Comparison of ENCODE assay signal across 8 mouse cellular contexts in the genomic region with DNA sequence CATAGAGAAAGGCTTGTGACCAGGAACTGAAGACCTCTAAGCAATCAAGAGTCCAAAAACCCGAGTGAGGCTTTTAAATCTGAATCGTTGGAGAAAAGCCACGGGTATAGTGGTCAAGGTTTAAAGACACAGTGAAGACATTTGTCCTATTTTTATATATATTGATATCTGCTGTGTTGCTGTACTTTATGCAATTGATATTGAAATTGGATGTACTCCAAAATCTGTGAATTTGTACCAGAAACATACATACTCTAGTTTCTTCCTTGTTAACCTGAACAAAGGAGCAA. TPM values are rescaled to one million over a fixed set of nuclear protein-coding genes. Genes with fewer than 3 reads are reported as not detected.
DNase-seq lines count a peak whose midpoint lies in the region; ATAC-seq lines count a peak whose summit lies in the region.

No protein-coding gene starts in this region.

- no peaks in the 10 kb centered on the region for H3K9me3 ChIP-seq in megakaryocyte, embryonic 14.5 days
- no peaks in the 10 kb centered on the region for H3K9me3 ChIP-seq in forebrain, embryonic 11.5 days (ENCODE audit: control insufficient read depth, low read length)
- no peaks in the 10 kb centered on the region for H3K9me3 ChIP-seq in limb, embryonic 13.5 days
- H3K9me3 ChIP-seq in stomach, embryonic 14.5 days (ENCODE audit: control insufficient read depth, low read depth, low read length): no peaks in the 10 kb centered on the region

- H3K4me2 ChIP-seq in forebrain, embryonic 11.5 days (ENCODE audit: low read depth, low read length, severe bottlenecking): peak overlapping the region; percentile 76
- H3K4me2 ChIP-seq in limb, embryonic 13.5 days (replicated peaks): peak overlapping the region; percentile 79
- peak overlapping the region; percentile 63 for H3K4me2 ChIP-seq in stomach, embryonic 14.5 days (replicated peaks; ENCODE audit: low read depth, low read length)

- no peaks in the 10 kb centered on the region for H3K27me3 ChIP-seq in megakaryocyte, embryonic 14.5 days (replicated peaks)
- no peaks in the 10 kb centered on the region for H3K27me3 ChIP-seq in forebrain, embryonic 11.5 days (ENCODE audit: control insufficient read depth, insufficient read depth, low read length)
- no peaks in the 10 kb centered on the region for H3K27me3 ChIP-seq in limb, embryonic 13.5 days
- H3K27me3 ChIP-seq in stomach, embryonic 14.5 days (ENCODE audit: control insufficient read depth, insufficient read depth, low read length): no peaks in the 10 kb centered on the region

- H3K4me1 ChIP-seq in megakaryocyte, embryonic 14.5 days: peaks cover 36% of the 10 kb centered on the region
- peaks cover 3% of the 10 kb centered on the region; the same call in 1 of the 2 replicates for H3K4me1 ChIP-seq in forebrain, embryonic 11.5 days (replicated peaks; ENCODE audit: control insufficient read depth, insufficient read depth, low read length)
- H3K4me1 ChIP-seq in limb, embryonic 13.5 days: peaks cover 13% of the 10 kb centered on the region
- H3K4me1 ChIP-seq in stomach, embryonic 14.5 days (ENCODE audit: control insufficient read depth, insufficient read depth, low read length): peaks cover 8% of the 10 kb centered on the region; the same call in 1 of the 2 replicates

- 16% methylated on average over 3 of the region's 3 CpGs for WGBS in forebrain, embryonic 11.5 days
- 5% methylated on average over 3 of the region's 3 CpGs for WGBS in limb, embryonic 13.5 days
- WGBS in stomach, embryonic 14.5 days: 5% methylated on average over 3 of the region's 3 CpGs

- H3K4me3 ChIP-seq in megakaryocyte, embryonic 14.5 days (replicated peaks): peak overlapping the region; percentile 92
- H3K4me3 ChIP-seq in forebrain, embryonic 11.5 days (ENCODE audit: low read depth, low read length): peak overlapping the region; percentile 72
- peak overlapping the region; percentile 74 for H3K4me3 ChIP-seq in limb, embryonic 13.5 days
- H3K4me3 ChIP-seq in stomach, embryonic 14.5 days (ENCODE audit: low read depth, low read length): peak overlapping the region; percentile 64

- no peak for ATAC-seq in megakaryocyte, adult 5-6 weeks (ENCODE audit: poor library complexity, severe bottlenecking)
- ATAC-seq in forebrain, embryonic 11.5 days (replicated peaks; ENCODE audit: low FRiP score): no peak
- ATAC-seq in limb, embryonic 13.5 days (ENCODE audit: low FRiP score, low read depth): no peak
- ATAC-seq in stomach, embryonic 14.5 days (ENCODE audit: insufficient number of reproducible peaks, insufficient read depth, low FRiP score, low read depth): no peak

- H3K36me3 ChIP-seq in megakaryocyte, embryonic 14.5 days (replicated peaks; ENCODE audit: low read length): peaks cover 16% of the 10 kb centered on the region
- H3K36me3 ChIP-seq in forebrain, embryonic 11.5 days (ENCODE audit: control insufficient read depth, insufficient read depth, low read length): no peaks in the 10 kb centered on the region
- H3K36me3 ChIP-seq in limb, embryonic 13.5 days: no peaks in the 10 kb centered on the region
- no peaks in the 10 kb centered on the region for H3K36me3 ChIP-seq in stomach, embryonic 14.5 days (ENCODE audit: control insufficient read depth, insufficient read depth, low read length)

- H3K9ac ChIP-seq in forebrain, embryonic 11.5 days (ENCODE audit: low read length): peak overlapping the region; percentile 79
- peak overlapping the region; percentile 79 for H3K9ac ChIP-seq in limb, embryonic 13.5 days
- H3K9ac ChIP-seq in stomach, embryonic 14.5 days (replicated peaks; ENCODE audit: low read depth, low read length): peak overlapping the region; percentile 47

- DNase-seq in forebrain, embryonic 11.5 days (ENCODE audit: low spot score): no peak
- DNase-seq in left cerebral cortex, adult 11 months (ENCODE audit: low spot score): no peak
- no peak for DNase-seq in cerebellum, postnatal 4 days (ENCODE audit: low spot score in 2 of 2)
- no peak for DNase-seq in natural killer cell, adult 2 months (ENCODE audit: low spot score in 2 of 2)

- no peak overlapping the region for H3K27ac ChIP-seq in forebrain, embryonic 11.5 days (ENCODE audit: low read depth, low read length)
- H3K27ac ChIP-seq in limb, embryonic 13.5 days: no peak overlapping the region
- H3K27ac ChIP-seq in stomach, embryonic 14.5 days (ENCODE audit: low read length): peak overlapping the region; percentile 34; the same call in 1 of the 2 replicates

RNA-seq across cellular contexts. Expression of a gene that starts 0.8 kb away (rescaled TPM):
- 9.7 and 15.1 TPM in 2 replicates for polyA plus RNA-seq in megakaryocyte, embryonic 14.5 days (2012; ENCODE audit: insufficient read depth, low replicate concordance)
- 90.6 and 99.8 TPM in 2 replicates for total RNA-seq in megakaryocyte, adult 5-6 weeks (2015)
- 94.3 and 133 TPM in 2 replicates for total RNA-seq in megakaryocyte, adult 5-6 weeks (2017)
- 56.6 and 61.0 TPM in 2 replicates for polyA plus RNA-seq in forebrain, embryonic 11.5 days (2014; fragmentation: Nextera tagmentation; extraction: Ambion mirVana)
- polyA plus RNA-seq in limb, embryonic 13.5 days (2015; fragmentation: Nextera tagmentation; extraction: Ambion mirVana): 63.0 and 64.3 TPM in 2 replicates
- polyA plus RNA-seq in stomach, embryonic 14.5 days (2014; fragmentation: Nextera tagmentation; extraction: Ambion mirVana): 67.7 and 69.6 TPM in 2 replicates

RNA-seq across cellular contexts. Expression of a gene that starts 0.9 kb away (rescaled TPM):
- polyA plus RNA-seq in megakaryocyte, embryonic 14.5 days (2012; ENCODE audit: insufficient read depth, low replicate concordance): 0.01 TPM in 1 of 2 replicates, not detected in the other
- total RNA-seq in megakaryocyte, adult 5-6 weeks (2015): 0.48 TPM in 1 of 2 replicates, not detected in the other
- 0.04 TPM in 1 of 2 replicates, not detected in the other for total RNA-seq in megakaryocyte, adult 5-6 weeks (2017)
- 0.13 and 0.59 TPM in 2 replicates for polyA plus RNA-seq in forebrain, embryonic 11.5 days (2014; fragmentation: Nextera tagmentation; extraction: Ambion mirVana)
- 0.23 and 0.36 TPM in 2 replicates for polyA plus RNA-seq in limb, embryonic 13.5 days (2015; fragmentation: Nextera tagmentation; extraction: Ambion mirVana)
- 0.35 and 0.52 TPM in 2 replicates for polyA plus RNA-seq in stomach, embryonic 14.5 days (2014; fragmentation: Nextera tagmentation; extraction: Ambion mirVana)
